Mouse (Mus musculus): ENCODE results near the gene Farp1. TPM values are rescaled to one million over a fixed set of nuclear protein-coding genes. Genes with fewer than 3 reads are reported as not detected.

The Farp1 gene
- polyA plus RNA-seq, 1 experiment = 77.6 TPM

DNA sequence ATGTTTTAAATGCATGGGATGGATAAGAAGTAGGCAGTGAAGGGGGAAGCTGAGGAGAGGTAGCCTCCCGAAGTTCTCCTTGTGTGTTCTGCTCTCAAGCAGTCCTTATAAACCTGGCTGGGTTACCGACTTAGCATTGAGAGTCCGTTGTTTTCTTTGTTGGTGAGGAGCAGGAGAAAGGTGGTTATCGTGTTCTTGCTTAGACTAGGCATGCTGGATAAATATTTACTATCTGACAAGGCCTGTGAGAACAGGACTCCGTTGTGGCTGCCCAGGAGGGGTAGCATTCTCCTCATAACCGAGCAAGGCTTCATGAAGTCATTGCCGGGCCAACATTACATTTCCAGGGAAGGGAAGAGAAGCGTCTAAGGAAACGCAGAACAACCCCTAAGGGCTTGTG, 135.3 kb downstream of the Farp1 start:
- TF ChIP-seq CTCF (IDR thresholded peaks at IDR 0.05; ENCODE audit: borderline replicate concordance, extremely low read depth, insufficient read depth, insufficient read length) (no peak), POLR2A (IDR thresholded peaks at IDR 0.05; ENCODE audit: borderline replicate concordance, extremely low read depth, insufficient read depth, insufficient read length, poor library complexity, severe bottlenecking) (no peak)
- no peak for DNase-seq (ENCODE audit: low read depth)

DNA sequence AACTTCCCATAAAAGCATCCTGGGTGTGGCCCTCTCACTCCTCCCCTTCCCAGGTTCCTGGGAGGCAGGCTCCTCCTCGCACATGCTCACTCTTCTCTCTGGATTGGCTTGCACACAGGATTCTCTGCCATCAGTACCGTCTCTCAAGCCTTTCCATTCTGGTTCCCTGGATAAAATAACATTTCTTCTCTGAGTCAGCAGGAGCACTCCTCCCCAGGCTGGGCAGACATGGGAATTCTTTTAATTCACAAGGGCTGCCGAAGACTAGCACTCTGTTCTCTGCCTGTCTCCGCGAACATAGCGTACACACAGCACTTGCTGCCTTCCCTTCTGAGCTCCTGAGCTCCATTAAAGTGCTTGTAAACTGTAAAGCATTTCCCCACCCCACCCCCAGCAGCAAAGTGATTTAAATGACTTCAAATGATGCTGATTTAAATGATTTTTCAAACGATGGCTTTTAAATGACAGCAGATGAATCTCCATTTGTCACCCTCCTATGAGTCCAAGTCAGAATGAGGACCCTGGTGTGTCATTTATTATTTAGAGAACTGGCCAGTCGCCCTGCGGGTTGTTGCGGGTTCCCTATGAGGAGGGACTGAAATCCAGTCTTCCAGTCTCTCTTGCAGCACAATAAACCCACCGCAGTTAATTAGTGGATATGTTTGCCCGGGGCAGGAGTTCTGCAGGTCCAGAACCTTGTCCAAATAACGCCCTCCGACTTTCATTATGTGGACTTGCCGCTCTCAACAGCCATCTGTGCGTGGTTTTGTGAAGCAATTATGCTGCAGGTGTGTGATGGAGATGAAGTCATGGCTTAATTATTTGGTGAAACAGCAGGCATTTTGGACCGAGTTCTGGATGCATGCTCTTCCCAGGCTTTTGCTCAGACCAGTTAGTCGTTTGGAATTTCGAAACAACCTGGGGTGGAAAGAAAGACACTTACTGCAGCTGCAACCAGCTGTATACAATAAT, 137.4 kb downstream of the Farp1 start:
- no peak for TF ChIP-seq CTCF (IDR thresholded peaks at IDR 0.05; ENCODE audit: borderline replicate concordance, extremely low read depth, insufficient read depth, insufficient read length)

DNA sequence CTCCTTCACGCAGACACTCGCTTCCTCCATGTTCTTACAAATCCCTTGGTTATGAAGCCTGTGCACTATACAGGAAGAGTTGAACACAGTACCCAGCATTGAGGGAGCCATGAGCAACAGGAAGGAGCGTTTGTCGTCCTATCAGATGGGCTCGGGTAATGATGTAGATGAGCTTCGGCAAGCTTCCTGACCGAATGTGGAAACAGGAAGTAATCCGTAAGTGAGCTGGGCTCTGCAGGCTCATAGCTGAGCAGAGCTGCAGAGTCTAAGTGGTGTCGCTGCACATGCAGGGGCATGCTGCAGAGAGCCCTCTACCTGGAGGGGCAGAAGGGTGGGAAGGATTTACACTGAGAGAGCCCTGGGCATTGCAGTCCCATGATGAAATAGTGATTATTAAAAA, 140.4 kb downstream of the Farp1 start:
- TF ChIP-seq CTCF (IDR thresholded peaks at IDR 0.05; ENCODE audit: borderline replicate concordance, extremely low read depth, insufficient read depth, insufficient read length) = no peak
- TF ChIP-seq POLR2A (IDR thresholded peaks at IDR 0.05; ENCODE audit: borderline replicate concordance, extremely low read depth, insufficient read depth, insufficient read length, poor library complexity, severe bottlenecking) = no peak
- no peak for DNase-seq (ENCODE audit: low read depth)

More for the DNA sequence above, 137.4 kb downstream of the Farp1 start:
- peak; percentile 93 for DNase-seq (ENCODE audit: low read depth)

- DNase-seq (ENCODE audit: low read depth) = peak; percentile 63
- TF ChIP-seq POLR2A (IDR thresholded peaks at IDR 0.05; ENCODE audit: borderline replicate concordance, extremely low read depth, insufficient read depth, insufficient read length, poor library complexity, severe bottlenecking) (no peak), CTCF (IDR thresholded peaks at IDR 0.05; ENCODE audit: borderline replicate concordance, extremely low read depth, insufficient read depth, insufficient read length) (no peak)
Observed at GRCm38 (mm10) chr14:121175861-121176260, 140.9 kb downstream of the Farp1 start.

- no peak for DNase-seq (ENCODE audit: low read depth)
Observed at GRCm38 (mm10) chr14:121177907-121178306, 142.9 kb downstream of the Farp1 start.

DNA sequence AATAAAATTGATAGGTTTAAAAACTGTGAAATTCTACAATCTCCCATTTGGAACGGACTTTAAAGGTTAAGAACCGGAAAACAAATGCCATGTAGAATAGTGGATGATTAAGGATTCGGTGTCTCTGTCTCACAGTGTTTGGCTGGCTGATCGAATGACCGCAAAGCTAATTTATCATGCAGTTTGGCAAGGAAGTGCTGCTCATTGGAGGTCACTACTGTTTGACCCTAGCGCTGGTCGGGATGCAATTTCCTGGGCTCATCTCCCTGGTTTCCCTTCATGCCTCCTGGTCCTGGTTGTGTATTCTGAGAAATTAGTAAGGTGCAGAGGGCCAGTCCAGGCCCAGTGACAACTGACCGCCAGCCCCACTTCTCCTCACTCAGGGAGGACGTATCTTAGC, 145.6 kb downstream of the Farp1 start:
- DNase-seq (ENCODE audit: low read depth) = no peak
- TF ChIP-seq CTCF (IDR thresholded peaks at IDR 0.05; ENCODE audit: borderline replicate concordance, extremely low read depth, insufficient read depth, insufficient read length) (no peak), POLR2A (IDR thresholded peaks at IDR 0.05; ENCODE audit: borderline replicate concordance, extremely low read depth, insufficient read depth, insufficient read length, poor library complexity, severe bottlenecking) (no peak)

More at GRCm38 (mm10) chr14:121177907-121178306, 142.9 kb downstream of the Farp1 start:
- no peak for TF ChIP-seq CTCF (IDR thresholded peaks at IDR 0.05; ENCODE audit: borderline replicate concordance, extremely low read depth, insufficient read depth, insufficient read length)
- no peak for TF ChIP-seq POLR2A (IDR thresholded peaks at IDR 0.05; ENCODE audit: borderline replicate concordance, extremely low read depth, insufficient read depth, insufficient read length, poor library complexity, severe bottlenecking)

GRCm38 (mm10) chr14:121181798-121182197, 146.8 kb downstream of the Farp1 start:
- no peak for TF ChIP-seq POLR2A (IDR thresholded peaks at IDR 0.05; ENCODE audit: borderline replicate concordance, extremely low read depth, insufficient read depth, insufficient read length, poor library complexity, severe bottlenecking)
- TF ChIP-seq CTCF (IDR thresholded peaks at IDR 0.05; ENCODE audit: borderline replicate concordance, extremely low read depth, insufficient read depth, insufficient read length) = no peak
- no peak for DNase-seq (ENCODE audit: low read depth)

- DNase-seq (ENCODE audit: low read depth) = no peak
- TF ChIP-seq POLR2A (IDR thresholded peaks at IDR 0.05; ENCODE audit: borderline replicate concordance, extremely low read depth, insufficient read depth, insufficient read length, poor library complexity, severe bottlenecking) (no peak), CTCF (IDR thresholded peaks at IDR 0.05; ENCODE audit: borderline replicate concordance, extremely low read depth, insufficient read depth, insufficient read length) (no peak)
Observed at GRCm38 (mm10) chr14:121182967-121183366, 148.0 kb downstream of the Farp1 start.

DNA sequence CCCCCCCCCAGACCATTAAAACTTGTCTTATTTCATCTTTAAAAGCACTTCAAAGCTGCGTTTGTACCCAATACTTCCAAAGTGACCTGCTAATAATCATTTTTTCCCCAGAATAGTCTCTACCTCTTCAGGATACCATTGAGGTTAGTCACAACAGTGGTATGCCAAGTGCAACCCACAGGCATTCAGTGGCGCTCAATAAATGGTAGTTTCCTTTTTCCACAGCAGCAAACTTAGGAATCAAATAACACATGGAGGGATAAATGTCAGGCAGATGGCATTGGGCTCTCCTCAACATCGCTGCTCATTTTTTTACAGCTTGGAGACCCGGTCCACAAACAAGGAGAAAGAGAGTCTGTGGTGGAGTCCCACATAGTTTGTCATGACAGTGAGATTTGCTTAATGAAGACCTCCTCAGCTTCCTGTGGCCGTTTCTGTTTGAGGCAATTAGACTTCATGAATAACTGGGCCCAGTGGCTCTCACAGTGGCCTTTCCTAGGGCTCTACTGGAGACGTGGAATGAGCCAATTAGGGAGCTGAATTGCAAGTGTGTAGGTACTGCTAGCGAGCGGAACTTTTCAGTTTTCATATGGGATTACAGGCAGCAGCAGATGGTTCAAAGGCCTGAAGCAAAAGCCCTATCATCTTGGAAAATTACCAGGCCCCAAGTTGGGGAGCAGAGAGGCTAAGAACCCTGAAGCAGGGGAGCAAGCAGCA, 148.6 kb downstream of the Farp1 start:
- TF ChIP-seq CTCF (IDR thresholded peaks at IDR 0.05; ENCODE audit: borderline replicate concordance, extremely low read depth, insufficient read depth, insufficient read length) (no peak), POLR2A (IDR thresholded peaks at IDR 0.05; ENCODE audit: borderline replicate concordance, extremely low read depth, insufficient read depth, insufficient read length, poor library complexity, severe bottlenecking) (no peak)
- peak; percentile 75 for DNase-seq (ENCODE audit: low read depth)

DNA sequence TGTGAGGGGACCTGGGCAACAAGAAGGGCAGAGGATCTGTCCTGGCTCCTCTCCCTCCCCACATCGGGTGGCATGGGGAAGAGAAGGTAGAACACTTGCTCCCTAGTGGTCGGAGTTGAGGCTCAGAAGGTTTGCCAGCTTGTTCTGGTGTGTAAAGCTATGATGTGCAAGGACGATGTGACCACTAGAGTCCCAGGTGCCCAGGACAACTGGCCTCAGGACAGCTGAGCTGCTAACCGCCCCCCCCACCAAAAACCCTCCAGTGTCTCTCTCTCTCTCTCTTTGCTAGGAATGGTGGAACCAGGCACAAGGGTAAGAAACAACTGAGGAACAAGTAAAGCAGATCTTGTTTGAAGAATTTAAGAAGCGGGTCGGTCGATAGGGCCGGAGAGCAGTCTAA, 149.4 kb downstream of the Farp1 start:
- DNase-seq (ENCODE audit: low read depth) = no peak
- TF ChIP-seq CTCF (IDR thresholded peaks at IDR 0.05; ENCODE audit: borderline replicate concordance, extremely low read depth, insufficient read depth, insufficient read length) (no peak), POLR2A (IDR thresholded peaks at IDR 0.05; ENCODE audit: borderline replicate concordance, extremely low read depth, insufficient read depth, insufficient read length, poor library complexity, severe bottlenecking) (no peak)

- TF ChIP-seq POLR2A (IDR thresholded peaks at IDR 0.05; ENCODE audit: borderline replicate concordance, extremely low read depth, insufficient read depth, insufficient read length, poor library complexity, severe bottlenecking) (no peak), CTCF (IDR thresholded peaks at IDR 0.05; ENCODE audit: borderline replicate concordance, extremely low read depth, insufficient read depth, insufficient read length) (no peak)
- no peak for DNase-seq (ENCODE audit: low read depth)
Observed at GRCm38 (mm10) chr14:121186402-121186894, 151.4 kb downstream of the Farp1 start.
